Mouse (Mus musculus) C2C12 (cell line): ENCODE measurements around the gene Gfap. TPM values are rescaled to one million over a fixed set of nuclear protein-coding genes. Genes with fewer than 3 reads are reported as not detected.

Source experiments
- H3K27me3 ChIP-seq: one replicate; pipeline ENCODE4 v1.6.1; 2011; ENCODE audit not compliant: control insufficient read depth, insufficient read depth, insufficient read length
- H3K36me3 ChIP-seq: one replicate; pipeline ENCODE4 v1.6.1; 2011; ENCODE audit not compliant: control insufficient read depth, insufficient read depth
- H3K4me3 ChIP-seq: one replicate; pipeline ENCODE4 v1.5.1; 2011; ENCODE audit warnings: mild to moderate bottlenecking, control low read depth; ENCODE audit not compliant: poor library complexity, insufficient read depth, severe bottlenecking
- H3K79me2 ChIP-seq: one replicate; pipeline ENCODE4 v1.6.1; 2011; ENCODE audit not compliant: control insufficient read depth, insufficient read depth
- H3K79me3 ChIP-seq: one replicate; pipeline ENCODE4 v1.6.1; 2011; ENCODE audit warnings: low read depth, control low read depth
- H3ac ChIP-seq: one replicate; pipeline ENCODE3; 2011; ENCODE audit warnings: low read depth; ENCODE audit not compliant: control insufficient read depth, insufficient read length
- CEBPB ChIP-seq: IDR thresholded peaks from one replicate; pipeline ENCODE4 v1.6.1; 2011; ENCODE audit warnings: low read depth, mild to moderate bottlenecking, control low read depth, moderate library complexity
- CTCF ChIP-seq: IDR thresholded peaks from one replicate; pipeline ENCODE4 v1.5.1; 2011; ENCODE audit not compliant: control insufficient read depth, insufficient read depth, insufficient read length
- FOSL1 ChIP-seq: IDR thresholded peaks from one replicate; pipeline ENCODE4 v1.8.0; 2011; ENCODE audit warnings: mild to moderate bottlenecking, low read length; ENCODE audit not compliant: poor library complexity, insufficient read depth, severe bottlenecking
- MAX ChIP-seq: IDR thresholded peaks from one replicate; pipeline ENCODE4 v1.6.1; 2011; ENCODE audit warnings: mild to moderate bottlenecking, control low read depth
- MYOD1 ChIP-seq: IDR thresholded peaks from one replicate; pipeline ENCODE4 v1.6.1; 2011; ENCODE audit warnings: low read depth; ENCODE audit not compliant: control insufficient read depth, insufficient read length
- MYOG ChIP-seq: IDR thresholded peaks from one replicate; pipeline ENCODE4 v1.6.1; 2011; ENCODE audit not compliant: control insufficient read depth, insufficient read length; ENCODE audit errors: extremely low read depth
- USF1 ChIP-seq: IDR thresholded peaks from one replicate; pipeline ENCODE4 v1.6.1; 2011; ENCODE audit warnings: low read depth, mild to moderate bottlenecking, control low read depth, moderate library complexity
- polyA plus RNA-seq: library from polyadenylated mRNA; unstranded; fragments of >200 nt; fragmentation: generic; extraction: Trizol; gene quantifications from one replicate; pipeline ENCODE4 v1.2.1, GENCODE M21; 2012; ENCODE audit warnings: missing spikeins

Gene Gfap
- polyA plus RNA-seq, 1 experiment: 0.02 TPM

DNA sequence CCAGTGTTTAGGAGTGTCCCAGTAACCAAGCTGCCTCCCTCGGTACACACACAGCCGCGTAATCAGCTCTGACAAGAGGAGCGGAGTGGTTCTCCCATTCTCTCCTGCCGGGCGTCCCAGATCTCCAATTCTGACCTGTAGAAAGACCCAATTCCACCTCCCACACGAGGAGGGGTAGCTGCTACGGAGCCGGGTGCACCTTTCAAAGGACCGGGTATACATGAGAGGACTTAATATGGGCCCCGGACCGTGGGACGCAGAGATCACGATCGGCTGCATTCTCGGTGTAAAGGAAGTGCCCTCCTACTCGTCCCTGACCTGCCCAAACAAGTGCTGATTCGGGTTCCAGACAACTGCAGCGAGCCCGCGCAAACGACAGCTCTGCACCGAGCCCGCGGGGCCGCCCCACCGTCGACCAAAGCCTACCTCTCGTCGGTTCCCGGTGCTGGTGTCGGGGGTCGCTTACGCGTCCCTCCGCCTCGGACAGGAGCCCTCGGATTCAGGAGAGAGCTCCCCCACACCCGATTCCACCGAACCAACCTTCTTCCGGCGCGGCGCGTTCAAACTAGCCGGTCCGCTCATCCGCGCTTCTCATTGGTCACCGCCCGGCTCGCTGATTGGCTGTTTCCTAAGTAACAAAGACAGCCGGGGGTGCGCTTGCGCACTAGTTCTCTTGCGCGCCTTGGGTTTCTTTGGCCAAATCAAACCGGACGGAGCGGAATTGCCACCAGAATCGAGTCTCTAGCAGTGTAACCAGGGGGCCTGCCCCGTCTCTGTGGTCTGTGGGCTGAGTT lies 24.0 kb upstream of the Gfap start, which contains the start of gene Kif18b:
Gene Kif18b, minus strand, starts transcription at position 568 of the 794 bp plus-strand sequence.
- TF ChIP-seq MYOG (no peak), CTCF (no peak), MAX (peak; percentile 38), MYOD1 (no peak)
- H3K79me2 ChIP-seq: peaks cover 53% of the 10 kb centered on the region

GRCm38 (mm10) chr11:102921491-102921890 lies 20.8 kb upstream of the Gfap start:
- Histone ChIP-seq H3K36me3 (peaks cover 41% of the 10 kb centered on the region), H3ac (no peak overlapping the region), H3K27me3 (no peaks in the 10 kb centered on the region), H3K79me3 (peaks cover 73% of the 10 kb centered on the region), H3K4me3 (no peak overlapping the region), H3K79me2 (peaks cover 84% of the 10 kb centered on the region)
- TF ChIP-seq CEBPB: no peak
- no peak for TF ChIP-seq CTCF
- no peak for TF ChIP-seq MYOG
- TF ChIP-seq MAX: no peak
- no peak for TF ChIP-seq FOSL1
- no peak for TF ChIP-seq USF1
- TF ChIP-seq MYOD1: no peak

More for the DNA sequence above, 24.0 kb upstream of the Gfap start, which contains the start of gene Kif18b:
- peaks cover 50% of the 10 kb centered on the region for H3K79me3 ChIP-seq
- H3ac ChIP-seq: peak within 1 kb of the TSS; percentile 81
- H3K27me3 ChIP-seq: no peaks in the 10 kb centered on the region
- H3K36me3 ChIP-seq: peaks cover 30% of the 10 kb centered on the region
- peak within 1 kb of the TSS; percentile 92 for H3K4me3 ChIP-seq

DNA sequence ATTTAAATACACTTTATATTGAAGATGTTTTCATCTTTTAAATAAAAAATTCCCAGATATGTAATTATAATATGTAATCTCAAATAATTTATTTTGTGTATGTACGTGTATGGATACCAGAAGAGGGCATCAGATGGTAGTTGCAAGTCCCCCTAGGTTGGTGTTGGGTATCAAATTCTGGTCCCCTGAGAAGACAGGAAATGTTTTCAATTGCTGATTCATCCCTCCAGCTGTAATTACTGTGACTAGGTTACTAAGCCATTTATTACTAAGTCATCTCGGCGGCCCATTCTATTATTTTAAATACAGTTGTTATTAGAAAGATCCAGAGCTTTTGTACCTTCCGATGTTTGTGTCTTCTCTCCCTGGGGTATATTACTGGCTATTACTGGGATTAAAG lies 17.4 kb upstream of the Gfap start:
- H3K4me3 ChIP-seq: no peak overlapping the region
- TF ChIP-seq CTCF: no peak
- peak; percentile 53 for TF ChIP-seq FOSL1
- no peak for TF ChIP-seq MYOG
- no peak for TF ChIP-seq MAX
- H3K79me3 ChIP-seq: peaks cover 73% of the 10 kb centered on the region
- no peaks in the 10 kb centered on the region for H3K27me3 ChIP-seq
- H3K79me2 ChIP-seq: peaks cover 89% of the 10 kb centered on the region
- H3K36me3 ChIP-seq: peaks cover 75% of the 10 kb centered on the region
- H3ac ChIP-seq: no peak overlapping the region

DNA sequence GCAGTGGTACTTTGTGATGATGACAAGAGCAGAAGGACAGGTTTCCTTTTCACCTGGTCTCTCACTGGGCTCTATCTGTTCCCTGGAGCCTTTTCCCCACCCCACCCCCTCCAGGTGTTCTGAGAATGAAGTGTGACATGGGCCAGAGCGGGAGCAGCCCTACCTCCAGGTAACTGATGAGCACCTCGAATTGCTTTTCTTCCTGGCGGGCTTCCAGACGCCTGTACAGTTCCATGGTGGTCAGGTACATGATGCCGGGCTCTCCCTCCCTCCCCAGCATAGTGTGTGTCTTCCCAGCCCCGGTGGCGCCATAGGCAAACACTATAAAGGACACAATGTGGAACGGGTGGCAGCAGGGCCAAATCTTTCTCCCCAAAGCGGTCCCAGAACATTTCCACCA lies 14.7 kb upstream of the Gfap start:
- H3K79me2 ChIP-seq: peaks cover 62% of the 10 kb centered on the region
- H3K36me3 ChIP-seq: peaks cover 78% of the 10 kb centered on the region
- no peaks in the 10 kb centered on the region for H3K27me3 ChIP-seq
- TF ChIP-seq CEBPB (no peak), MYOG (no peak), FOSL1 (no peak), MYOD1 (no peak), CTCF (no peak), USF1 (no peak), MAX (no peak)
- peaks cover 46% of the 10 kb centered on the region for H3K79me3 ChIP-seq
- no peak overlapping the region for H3K4me3 ChIP-seq
- no peak overlapping the region for H3ac ChIP-seq

- TF ChIP-seq MYOD1: no peak
- TF ChIP-seq MYOG: no peak
- no peak for TF ChIP-seq MAX
- no peak for TF ChIP-seq CTCF
- TF ChIP-seq CEBPB: no peak
- TF ChIP-seq FOSL1: no peak
- TF ChIP-seq USF1: no peak
- Histone ChIP-seq H3K79me2 (peaks cover 23% of the 10 kb centered on the region), H3ac (no peak overlapping the region), H3K27me3 (no peaks in the 10 kb centered on the region), H3K36me3 (peaks cover 99% of the 10 kb centered on the region), H3K4me3 (no peak overlapping the region), H3K79me3 (peaks cover 15% of the 10 kb centered on the region)
Measured at GRCm38 (mm10) chr11:102911376-102911775, 10.7 kb upstream of the Gfap start.

DNA sequence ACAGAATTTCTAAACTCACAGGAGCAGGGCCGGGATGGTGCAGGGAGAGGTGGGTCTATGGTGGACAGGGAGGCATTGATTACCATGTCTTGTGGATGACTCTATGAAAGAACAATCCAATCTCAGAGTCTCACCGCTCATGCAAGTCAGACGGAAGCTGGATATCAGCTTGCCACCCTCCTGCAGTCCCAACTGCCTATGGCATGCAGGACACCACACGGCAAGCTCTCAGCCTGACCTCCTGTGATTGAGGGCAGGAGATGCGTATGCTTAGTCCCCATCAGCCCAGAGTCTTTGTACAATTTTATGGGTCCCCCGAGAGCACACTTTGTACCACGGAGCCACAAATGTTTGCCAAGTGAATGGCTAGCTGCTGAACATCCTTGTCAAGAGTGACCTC lies 2.9 kb upstream of the Gfap start:
- no peaks in the 10 kb centered on the region for H3K27me3 ChIP-seq
- no peak overlapping the region for H3K4me3 ChIP-seq
- no peaks in the 10 kb centered on the region for H3K79me3 ChIP-seq
- H3K36me3 ChIP-seq: peaks cover 40% of the 10 kb centered on the region
- no peaks in the 10 kb centered on the region for H3K79me2 ChIP-seq
- H3ac ChIP-seq: no peak overlapping the region
- TF ChIP-seq MYOG: no peak
